Comparison of ENCODE assay signal across 19 mouse cellular contexts in the genomic region with DNA sequence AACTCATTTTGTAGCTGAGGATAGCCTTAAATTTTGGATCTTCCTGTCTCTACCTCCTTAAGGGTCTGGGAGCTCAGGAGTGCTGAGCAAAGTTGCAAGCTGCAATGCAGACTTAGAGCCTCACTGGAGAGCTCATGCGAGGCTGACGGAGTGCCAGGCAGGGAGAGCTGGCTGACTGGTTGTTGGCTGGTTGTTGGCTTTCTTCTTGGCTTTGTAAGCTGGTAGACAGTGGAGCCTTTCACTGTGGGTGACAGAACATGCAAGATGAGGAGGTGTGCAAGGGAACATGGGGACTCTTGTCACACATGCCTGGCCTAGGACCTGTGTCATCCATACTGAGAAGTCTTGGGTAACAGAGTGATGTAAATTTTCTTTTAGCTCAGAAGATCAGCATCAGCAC.
A peak's percentile ranks its signal among the peaks of the same experiment; 100 is the strongest.
DNase-seq lines count a peak whose midpoint lies in the region; ATAC-seq lines count a peak whose summit lies in the region.
"Had no signal": no experiment of that assay in that cellular context is flagged by ENCODE, and none has a peak within 500 bp of the region (broad histone marks: within the 10 kb centered on the region; RNA-seq: fewer than 3 reads in every experiment).

No protein-coding gene starts in this region.

- 70% methylated on average over 2 of the region's 2 CpGs for WGBS in forebrain, embryonic 16.5 days
- 66% methylated on average over 2 of the region's 2 CpGs for WGBS in forebrain, embryonic 15.5 days
- 81% methylated on average over 2 of the region's 2 CpGs for WGBS in limb, embryonic 10.5 days

- no peak overlapping the region for H3K27ac ChIP-seq in forebrain, embryonic 16.5 days (ENCODE audit: low read length)
- no peak overlapping the region for H3K27ac ChIP-seq in forebrain, embryonic 15.5 days (replicated peaks)
- 0 out of 2 replicates have a peak overlapping the region, but pooled peaks have one; percentile 25 for H3K27ac ChIP-seq in limb, embryonic 10.5 days
- H3K27ac ChIP-seq: embryonic facial prominence, embryonic 12.5 days; hindbrain, embryonic 12.5 days had no signal

- H3K4me3 ChIP-seq in forebrain, embryonic 16.5 days (replicated peaks; ENCODE audit: low read length), result no peak overlapping the region
- H3K4me3 ChIP-seq in forebrain, embryonic 15.5 days, result no peak overlapping the region
- H3K4me3 ChIP-seq in limb, embryonic 10.5 days, result no peak overlapping the region
- H3K4me3 ChIP-seq: embryonic facial prominence, embryonic 12.5 days; heart, embryonic 10.5 days; hindbrain, embryonic 12.5 days had no signal

- ATAC-seq in forebrain, embryonic 16.5 days, result peak; percentile 53; the same call in 1 of the 2 replicates
- no peak for ATAC-seq in forebrain, embryonic 15.5 days (replicated peaks)
- ATAC-seq in erythroid progenitor cell, adult 5-6 weeks (replicated peaks; ENCODE audit: low FRiP score, poor library complexity, severe bottlenecking), result no peak
- ATAC-seq: hindbrain, embryonic 16.5 days; inflammation-experienced regulatory T-cells, adult 6 months; intestine, postnatal 0 days had no signal

- no peaks in the 10 kb centered on the region for H3K27me3 ChIP-seq in forebrain, embryonic 16.5 days (replicated peaks; ENCODE audit: control insufficient read depth, insufficient read depth, low read length)
- H3K27me3 ChIP-seq in forebrain, embryonic 15.5 days, result no peaks in the 10 kb centered on the region
- H3K27me3 ChIP-seq in limb, embryonic 10.5 days (ENCODE audit: low read depth, poor library complexity, severe bottlenecking), result no peaks in the 10 kb centered on the region
- H3K27me3 ChIP-seq: embryonic facial prominence, embryonic 12.5 days had no signal

- H3K4me1 ChIP-seq in forebrain, embryonic 16.5 days (replicated peaks; ENCODE audit: control insufficient read depth, insufficient read depth, low read length), result peaks cover 9% of the 10 kb centered on the region
- peaks cover 10% of the 10 kb centered on the region for H3K4me1 ChIP-seq in forebrain, embryonic 15.5 days
- H3K4me1 ChIP-seq in limb, embryonic 10.5 days, result peaks cover 18% of the 10 kb centered on the region
- H3K4me1 ChIP-seq: embryonic facial prominence, embryonic 12.5 days; hindbrain, embryonic 12.5 days had no signal

- H3K36me3 ChIP-seq in forebrain, embryonic 16.5 days (ENCODE audit: control insufficient read depth, insufficient read depth), result no peaks in the 10 kb centered on the region
- no peaks in the 10 kb centered on the region for H3K36me3 ChIP-seq in forebrain, embryonic 15.5 days
- no peaks in the 10 kb centered on the region for H3K36me3 ChIP-seq in limb, embryonic 10.5 days
- H3K36me3 ChIP-seq: embryonic facial prominence, embryonic 12.5 days; heart, embryonic 10.5 days; hindbrain, embryonic 12.5 days had no signal

- no peak overlapping the region for H3K4me2 ChIP-seq in forebrain, embryonic 16.5 days (ENCODE audit: low read length)
- no peak overlapping the region for H3K4me2 ChIP-seq in forebrain, embryonic 15.5 days (replicated peaks)
- H3K4me2 ChIP-seq: embryonic facial prominence, embryonic 12.5 days; hindbrain, embryonic 12.5 days had no signal

- DNase-seq in heart, adult 11 months, result peak; percentile 68
- DNase-seq in heart, adult 9 months (ENCODE audit: low spot score in 2 of 2), result no peak
- DNase-seq in limb, embryonic 10.5 days (ENCODE audit: low spot score), result no peak
- DNase-seq: adrenal gland, adult 2 months; adrenal gland, postnatal 25 days; cerebellum, adult 11-12 months; gastrocnemius, postnatal 14 days; heart, postnatal 10 days; heart, postnatal 4 days; kidney, adult 8-10 months had no signal

- no peaks in the 10 kb centered on the region for H3K9me3 ChIP-seq in forebrain, embryonic 16.5 days (ENCODE audit: control insufficient read depth, low read length)
- H3K9me3 ChIP-seq in forebrain, embryonic 15.5 days, result no peaks in the 10 kb centered on the region
- no peaks in the 10 kb centered on the region for H3K9me3 ChIP-seq in limb, embryonic 10.5 days (replicated peaks)
- H3K9me3 ChIP-seq: embryonic facial prominence, embryonic 12.5 days; heart, embryonic 10.5 days; hindbrain, embryonic 12.5 days had no signal

- no peak overlapping the region for H3K9ac ChIP-seq in forebrain, embryonic 16.5 days (replicated peaks; ENCODE audit: low read depth, low read length)
- no peak overlapping the region for H3K9ac ChIP-seq in forebrain, embryonic 15.5 days (replicated peaks)
- H3K9ac ChIP-seq: embryonic facial prominence, embryonic 12.5 days; hindbrain, embryonic 12.5 days had no signal
